Mouse (Mus musculus) stomach, embryonic 16.5 days (tissue): ENCODE results near the gene Pcsk6. TPM values are rescaled to one million over a fixed set of nuclear protein-coding genes. Genes with fewer than 3 reads are reported as not detected.

ENCODE experiments used
- ATAC-seq: fragments of 200-750 bp; cut with Nextera tagmentation; 2 replicates; pipeline ENCODE4 v1.8.0; 2017; ENCODE audit warnings: moderate number of reproducible peaks, moderate TSS enrichment; ENCODE audit not compliant: insufficient read depth, low FRiP score
- H3K27ac ChIP-seq: fragments of 300-500 bp; sonication (generic); 2 replicates; pipeline ENCODE4 v1.5.1; 2014; ENCODE audit warnings: low read length
- H3K27me3 ChIP-seq: fragments of 300-500 bp; sonication (generic); 2 replicates; pipeline ENCODE4 v1.6.1; 2014; ENCODE audit warnings: low read length, control low read depth, mixed read lengths; ENCODE audit not compliant: control insufficient read depth, insufficient read depth
- H3K36me3 ChIP-seq: fragments of 300-500 bp; sonication (generic); 2 replicates; pipeline ENCODE4 v1.6.1; 2014; ENCODE audit warnings: low read length; ENCODE audit not compliant: control insufficient read depth, insufficient read depth
- H3K4me1 ChIP-seq: fragments of 300-500 bp; sonication (generic); 2 replicates; pipeline ENCODE4 v1.6.1; 2014; ENCODE audit warnings: low read length, control low read depth, mixed read lengths; ENCODE audit not compliant: control insufficient read depth, insufficient read depth
- H3K4me2 ChIP-seq: fragments of 300-500 bp; sonication (generic); 2 replicates; pipeline ENCODE4 v1.6.1; 2014; ENCODE audit warnings: low read depth, low read length, mixed read lengths
- H3K4me3 ChIP-seq: fragments of 300-500 bp; sonication (generic); replicated peaks from 2 replicates; pipeline ENCODE4 v1.5.1; 2014; ENCODE audit warnings: mild to moderate bottlenecking, low read length
- H3K9ac ChIP-seq: fragments of 300-500 bp; sonication (generic); 2 replicates; pipeline ENCODE4 v1.6.1; 2014; ENCODE audit warnings: low read length
- H3K9me3 ChIP-seq: fragments of 300-500 bp; sonication (generic); replicated peaks from 2 replicates; pipeline ENCODE4 v1.6.1; 2016; ENCODE audit warnings: low read length, control low read depth; ENCODE audit not compliant: control insufficient read depth
- WGBS: fragments of 180-500 bp; shearing (Covaris S2); extraction: QIAGEN DNeasy Blood & Tissue Kit; methylation state at CpG from one replicate; pipeline ENCODE4 v1.1.7; 2014; 5-methylcytosine and 5-hydroxymethylcytosine counted together
- polyA plus RNA-seq: library from polyadenylated mRNA; unstranded; fragments of >200 nt; fragmentation: Nextera tagmentation; extraction: Ambion mirVana; gene quantifications from 2 replicates; pipeline ENCODE4 v1.2.1, GENCODE M21; 2015

Gene Pcsk6
- polyA plus RNA-seq, 1 experiment from 2014 or later: 3.7 TPM

DNA sequence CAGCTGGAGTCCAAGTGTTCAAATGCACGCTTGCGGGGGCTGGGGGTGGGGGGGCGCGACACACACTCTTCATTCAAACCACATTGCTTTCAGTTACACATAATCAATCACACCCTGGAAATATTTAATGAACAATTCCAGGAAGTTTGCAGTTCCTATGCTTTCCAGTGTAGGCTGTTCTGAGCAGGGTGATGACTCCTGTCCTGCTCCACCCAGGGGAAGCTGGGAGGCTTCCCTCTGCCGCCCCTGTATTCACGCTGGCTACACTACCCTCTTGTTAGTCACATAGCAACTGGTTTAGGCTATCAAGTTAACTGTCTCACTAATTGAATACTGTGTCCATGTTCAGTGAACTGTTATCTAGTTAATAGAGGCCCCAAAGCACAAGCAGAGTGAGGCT lies 149.0 kb downstream of the Pcsk6 start:
- H3K4me1 ChIP-seq: no peaks in the 10 kb centered on the region
- no peak overlapping the region for H3K4me3 ChIP-seq
- H3K9ac ChIP-seq: no peak overlapping the region
- no peak for ATAC-seq
- no peak overlapping the region for H3K27ac ChIP-seq
- no peak overlapping the region for H3K4me2 ChIP-seq
- no peaks in the 10 kb centered on the region for H3K9me3 ChIP-seq
- WGBS: 66% methylated on average over 6 of the region's 6 CpGs
- no peaks in the 10 kb centered on the region for H3K36me3 ChIP-seq
- no peaks in the 10 kb centered on the region for H3K27me3 ChIP-seq

DNA sequence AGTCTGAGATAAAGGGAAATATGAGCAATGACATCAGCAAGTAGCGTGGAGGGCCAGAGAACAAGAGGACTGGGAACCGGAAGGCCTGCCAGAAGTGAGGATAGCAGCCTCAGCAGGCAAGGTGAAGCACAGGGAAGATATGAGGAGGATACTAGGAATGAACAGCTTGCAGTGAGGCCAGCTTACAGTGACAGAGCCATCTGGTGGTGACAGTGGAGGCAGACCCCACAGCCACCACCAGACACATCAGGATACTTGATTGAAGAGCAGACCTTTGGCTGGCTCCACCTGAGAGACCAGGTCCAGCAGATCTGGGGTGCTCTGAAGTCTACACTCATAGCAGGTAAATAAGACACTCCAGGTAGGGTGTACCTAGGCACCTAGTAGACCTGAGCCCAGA lies 166.2 kb downstream of the Pcsk6 start:
- Histone ChIP-seq H3K4me2 (no peak overlapping the region), H3K36me3 (no peaks in the 10 kb centered on the region), H3K4me3 (no peak overlapping the region), H3K9me3 (0 out of 2 replicates have a peak, but pooled peaks cover 4% of the 10 kb centered on the region), H3K27me3 (no peaks in the 10 kb centered on the region), H3K9ac (no peak overlapping the region), H3K4me1 (no peaks in the 10 kb centered on the region), H3K27ac (no peak overlapping the region)
- no peak for ATAC-seq
- 87% methylated on average over 2 of the region's 2 CpGs for WGBS

DNA sequence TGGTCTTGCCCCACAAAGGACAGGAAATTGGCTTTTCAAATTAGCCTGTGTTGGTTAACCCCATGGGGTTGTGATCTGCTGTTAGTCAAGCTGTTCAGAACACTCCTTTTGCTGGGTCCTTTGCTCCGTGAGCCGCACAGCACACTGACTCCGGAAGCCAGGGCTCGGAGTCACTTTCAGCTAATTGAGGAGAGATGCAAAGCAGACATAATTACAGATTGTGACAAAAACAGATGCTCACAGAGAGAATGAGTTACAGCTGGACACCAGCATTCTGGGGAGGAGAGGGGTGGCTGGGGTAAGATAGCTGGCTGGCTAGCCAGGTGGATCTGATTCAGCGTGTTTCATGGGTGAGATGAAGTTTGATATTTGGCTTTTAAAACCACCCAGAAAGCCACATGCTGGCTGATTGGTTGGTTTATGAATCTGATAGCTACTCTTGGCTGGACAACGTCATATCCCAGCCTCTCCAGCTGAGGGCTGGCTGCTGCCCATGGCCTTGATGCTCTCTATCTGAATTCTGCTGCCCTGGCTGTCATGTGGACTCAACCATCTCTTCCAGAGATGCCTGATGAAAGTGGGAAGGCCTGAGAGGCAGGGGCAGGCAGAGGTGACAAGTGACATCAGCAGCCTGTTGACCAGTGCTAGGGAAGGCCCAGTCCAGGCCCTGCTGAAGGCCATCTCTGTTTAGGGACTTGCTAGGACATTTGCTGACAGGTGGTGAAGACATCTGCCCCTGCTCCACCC lies 167.4 kb downstream of the Pcsk6 start:
- no peaks in the 10 kb centered on the region for H3K4me1 ChIP-seq
- WGBS: 56% methylated on average over 6 of the region's 6 CpGs
- H3K27me3 ChIP-seq: no peaks in the 10 kb centered on the region
- no peak for ATAC-seq
- 0 out of 2 replicates have a peak, but pooled peaks cover 4% of the 10 kb centered on the region for H3K9me3 ChIP-seq
- H3K9ac ChIP-seq: no peak overlapping the region
- no peak overlapping the region for H3K4me3 ChIP-seq
- H3K4me2 ChIP-seq: no peak overlapping the region
- no peak overlapping the region for H3K27ac ChIP-seq
- no peaks in the 10 kb centered on the region for H3K36me3 ChIP-seq

DNA sequence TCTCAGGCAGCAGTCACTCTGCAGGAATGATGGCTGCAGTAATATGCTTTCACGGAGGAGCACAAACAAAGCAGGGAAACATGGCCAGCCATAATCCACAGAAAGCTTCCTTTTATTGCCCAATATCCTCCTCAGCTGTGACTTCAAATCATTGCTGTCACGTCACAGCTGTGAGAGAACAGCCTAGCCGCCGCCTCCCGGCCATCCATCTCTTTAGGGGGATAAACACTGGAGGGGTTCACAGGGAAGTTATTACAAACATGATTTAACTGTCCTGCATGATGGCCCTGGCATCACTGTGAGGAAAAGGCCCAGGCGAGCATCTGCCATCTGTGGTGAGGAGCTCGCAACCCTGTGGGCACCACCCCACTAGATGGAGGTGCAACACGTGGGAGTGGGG lies 175.3 kb downstream of the Pcsk6 start:
- ATAC-seq: no peak
- Histone ChIP-seq H3K4me2 (no peak overlapping the region), H3K9me3 (no peaks in the 10 kb centered on the region), H3K27ac (no peak overlapping the region), H3K36me3 (no peaks in the 10 kb centered on the region), H3K4me1 (no peaks in the 10 kb centered on the region), H3K9ac (no peak overlapping the region), H3K4me3 (no peak overlapping the region), H3K27me3 (no peaks in the 10 kb centered on the region)
- 45% methylated on average over 8 of the region's 8 CpGs for WGBS

DNA sequence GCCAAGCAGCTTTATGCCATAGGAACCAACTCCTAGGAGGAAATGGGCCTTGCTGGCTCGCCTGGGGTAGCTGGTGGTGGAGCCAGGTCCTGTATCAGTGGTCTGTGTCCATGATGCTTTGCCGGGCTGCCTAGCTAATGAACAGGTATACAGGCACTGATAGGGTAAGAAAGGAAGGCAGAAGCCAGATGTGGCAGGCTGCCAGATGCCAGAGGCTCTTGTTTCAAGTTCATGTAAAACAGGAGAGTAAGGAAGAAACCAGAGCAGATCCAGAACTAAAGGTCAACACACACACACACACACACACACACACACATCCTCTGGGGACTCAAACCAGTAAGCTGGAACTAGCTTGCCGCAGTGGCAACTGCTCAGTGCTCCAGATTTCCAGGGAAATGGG lies 176.7 kb downstream of the Pcsk6 start:
- Histone ChIP-seq H3K4me1 (no peaks in the 10 kb centered on the region), H3K4me2 (no peak overlapping the region), H3K4me3 (no peak overlapping the region), H3K27ac (no peak overlapping the region), H3K9me3 (no peaks in the 10 kb centered on the region), H3K9ac (no peak overlapping the region), H3K27me3 (no peaks in the 10 kb centered on the region), H3K36me3 (no peaks in the 10 kb centered on the region)
- no peak for ATAC-seq
- WGBS: 62% methylated on average over 3 of the region's 3 CpGs

DNA sequence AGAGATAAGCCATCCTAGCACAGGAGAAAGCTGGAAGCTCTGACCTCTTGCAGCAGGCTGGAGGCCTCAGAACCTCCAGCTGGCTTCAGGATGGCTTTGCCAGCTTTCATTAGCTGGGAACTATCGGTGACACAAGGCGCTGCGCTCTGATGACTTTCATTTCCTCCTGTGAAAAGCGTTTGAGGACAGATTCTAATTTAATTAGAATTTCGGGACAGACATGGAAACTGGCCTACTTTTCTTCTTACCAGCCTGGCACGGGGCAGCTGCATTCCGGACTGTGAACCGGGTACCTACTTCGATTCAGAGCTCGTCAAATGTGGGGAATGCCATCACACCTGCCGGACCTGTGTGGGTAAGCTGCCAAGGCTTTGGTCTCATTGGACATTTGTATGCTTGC lies 177.2 kb downstream of the Pcsk6 start:
- 84% methylated on average over 11 of the region's 11 CpGs for WGBS
- H3K9ac ChIP-seq: no peak overlapping the region
- H3K36me3 ChIP-seq: no peaks in the 10 kb centered on the region
- no peaks in the 10 kb centered on the region for H3K27me3 ChIP-seq
- no peaks in the 10 kb centered on the region for H3K4me1 ChIP-seq
- H3K4me3 ChIP-seq: no peak overlapping the region
- no peaks in the 10 kb centered on the region for H3K9me3 ChIP-seq
- no peak overlapping the region for H3K27ac ChIP-seq
- ATAC-seq: no peak
- H3K4me2 ChIP-seq: no peak overlapping the region

DNA sequence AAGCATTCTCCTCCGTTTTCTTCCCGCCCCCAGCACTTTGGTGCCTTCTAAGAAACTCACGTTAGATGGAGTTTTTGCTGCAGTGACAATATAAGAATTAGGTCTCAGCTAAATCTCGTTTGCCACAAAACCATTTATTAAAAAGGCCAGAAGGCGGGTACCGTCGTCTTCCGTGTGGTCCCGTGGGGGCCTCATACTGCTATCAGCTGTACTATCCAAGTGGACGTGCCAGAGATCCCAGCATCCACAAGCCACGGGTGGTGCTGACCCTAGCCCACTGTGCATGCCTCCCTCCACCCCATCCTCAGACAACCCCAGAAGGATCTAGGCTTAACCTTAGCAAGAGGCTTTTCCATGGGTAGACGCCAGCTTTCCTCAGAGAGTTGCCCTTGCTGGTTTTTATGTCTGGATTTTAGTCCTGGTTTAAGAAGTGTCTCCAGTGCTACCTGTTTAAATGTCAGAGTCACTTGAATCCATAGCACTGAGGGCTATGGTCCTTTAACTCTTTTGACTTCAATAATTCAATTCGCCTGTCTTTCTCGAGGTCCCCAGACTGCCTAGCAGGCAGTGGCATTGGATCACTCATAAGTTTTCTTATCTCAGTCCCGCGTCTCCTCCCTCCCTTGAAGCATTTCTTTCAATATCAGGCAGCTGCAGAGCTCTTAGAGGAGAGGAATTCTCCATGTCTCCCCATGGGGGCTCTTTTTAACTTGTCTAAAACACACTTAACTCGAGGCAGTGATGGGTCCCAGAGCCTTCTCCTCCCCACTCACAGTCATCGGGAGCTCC lies 178.7 kb downstream of the Pcsk6 start:
- H3K9me3 ChIP-seq: no peaks in the 10 kb centered on the region
- no peaks in the 10 kb centered on the region for H3K4me1 ChIP-seq
- no peak overlapping the region for H3K9ac ChIP-seq
- H3K4me2 ChIP-seq: no peak overlapping the region
- H3K27me3 ChIP-seq: no peaks in the 10 kb centered on the region
- no peak for ATAC-seq
- 80% methylated on average over 18 of the region's 18 CpGs for WGBS
- no peak overlapping the region for H3K4me3 ChIP-seq
- no peaks in the 10 kb centered on the region for H3K36me3 ChIP-seq
- no peak overlapping the region for H3K27ac ChIP-seq

DNA sequence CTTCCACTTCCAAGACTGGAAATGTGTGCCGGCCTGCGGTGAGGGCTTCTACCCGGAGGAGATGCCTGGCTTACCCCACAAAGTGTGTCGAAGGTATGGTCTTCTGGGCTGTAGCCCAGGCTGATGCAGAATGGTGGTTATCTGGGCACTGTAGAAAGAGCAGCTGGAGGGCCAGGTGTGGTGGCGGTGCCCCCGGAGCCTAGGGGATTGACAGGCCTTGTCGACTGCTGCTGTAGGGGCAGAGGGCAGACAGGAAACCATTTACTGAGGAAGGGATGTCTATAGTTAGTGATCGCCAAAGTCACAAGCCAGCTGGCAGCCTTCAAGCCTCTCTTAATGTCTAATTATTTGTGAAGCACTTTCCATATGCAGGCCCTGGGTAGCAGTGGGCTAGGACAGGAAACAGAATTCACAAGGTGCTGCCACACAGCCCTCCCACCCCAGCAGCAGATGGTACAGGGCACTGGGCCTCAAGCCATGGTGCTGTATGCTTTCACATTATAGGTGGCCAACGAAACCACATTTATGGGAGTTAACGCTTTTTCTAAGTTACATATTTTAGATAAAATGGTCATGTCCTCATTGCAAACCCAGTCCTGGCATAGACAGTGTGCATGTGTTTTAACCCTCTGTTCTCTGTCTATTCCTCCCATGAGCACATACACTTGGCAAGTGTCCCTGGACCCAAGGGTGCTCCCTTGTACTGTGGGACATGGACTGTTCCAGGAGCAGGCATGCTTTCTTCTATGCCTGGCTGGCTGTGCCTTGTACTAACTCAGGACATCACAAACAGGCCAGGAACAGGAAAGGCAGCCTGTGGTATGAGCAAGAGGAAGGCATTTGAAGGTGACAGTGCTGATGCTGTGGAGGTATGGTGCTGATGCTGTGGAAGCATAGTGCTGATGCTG lies 182.3 kb downstream of the Pcsk6 start, which contains the start of gene Gm45213:
Gm45213 (plus strand) TSS at position 51 of the 908 bp plus-strand sequence.
- 61% methylated on average over 10 of the region's 10 CpGs for WGBS
- Histone ChIP-seq H3K27ac (no peak within 1 kb of the TSS), H3K4me1 (no peaks in the 10 kb centered on the region), H3K4me3 (no peak within 1 kb of the TSS), H3K27me3 (no peaks in the 10 kb centered on the region), H3K9me3 (no peaks in the 10 kb centered on the region), H3K36me3 (no peaks in the 10 kb centered on the region), H3K9ac (no peak within 1 kb of the TSS), H3K4me2 (no peak within 1 kb of the TSS)
- no peak for ATAC-seq
